Mouse (Mus musculus) gastrocnemius, postnatal 10 days (tissue): ENCODE results near the gene Rin3. TPM values are rescaled to one million over a fixed set of nuclear protein-coding genes. Genes with fewer than 3 reads are reported as not detected.

Source experiments
- DNase-seq: peaks from one replicate; pipeline ENCODE4 v3.0.0; 2021; ENCODE audit warnings: mixed read lengths
- total RNA-seq, 2 experiments: library from RNA; stranded (reverse); gene quantifications; 2 replicates each; pipeline ENCODE4 v1.2.3; 2021

Rin3 gene
- total RNA-seq, 2 experiments from 2014 or later = 13.2 to 21.0 TPM

GRCm38 (mm10) chr12:102280867-102281503, 1.9 kb upstream of the Rin3 start:
- no peak for DNase-seq

- DNase-seq = no peak
Measured at GRCm38 (mm10) chr12:102282126-102282525, 722 bp upstream of the Rin3 start.

GRCm38 (mm10) chr12:102283483-102284266, 827 bp downstream of the Rin3 start:
- DNase-seq = peak; percentile 72

GRCm38 (mm10) chr12:102284267-102284610, 1.4 kb downstream of the Rin3 start:
- DNase-seq = no peak

- no peak for DNase-seq
Measured at GRCm38 (mm10) chr12:102284618-102285159, 1.8 kb downstream of the Rin3 start.

- no peak for DNase-seq
Measured at GRCm38 (mm10) chr12:102285318-102285717, 2.5 kb downstream of the Rin3 start.

GRCm38 (mm10) chr12:102285779-102286178, 2.9 kb downstream of the Rin3 start:
- no peak for DNase-seq

GRCm38 (mm10) chr12:102286681-102287414, 4.0 kb downstream of the Rin3 start:
- peak; percentile 71 for DNase-seq

- no peak for DNase-seq
Measured at GRCm38 (mm10) chr12:102287904-102288602, 5.2 kb downstream of the Rin3 start.

- no peak for DNase-seq
Measured at GRCm38 (mm10) chr12:102288846-102289245, 6.0 kb downstream of the Rin3 start.

- no peak for DNase-seq
Measured at GRCm38 (mm10) chr12:102289568-102289967, 6.7 kb downstream of the Rin3 start.

GRCm38 (mm10) chr12:102290662-102291061, 7.8 kb downstream of the Rin3 start:
- no peak for DNase-seq

- DNase-seq = no peak
Measured at GRCm38 (mm10) chr12:102291686-102292085, 8.8 kb downstream of the Rin3 start.

GRCm38 (mm10) chr12:102292501-102293215, 9.8 kb downstream of the Rin3 start:
- DNase-seq = no peak

- DNase-seq = no peak
Measured at GRCm38 (mm10) chr12:102294634-102295033, 11.8 kb downstream of the Rin3 start.

GRCm38 (mm10) chr12:102295230-102295629, 12.4 kb downstream of the Rin3 start:
- no peak for DNase-seq

- no peak for DNase-seq
Measured at GRCm38 (mm10) chr12:102295662-102296061, 12.8 kb downstream of the Rin3 start.

- no peak for DNase-seq
Measured at GRCm38 (mm10) chr12:102296361-102296760, 13.5 kb downstream of the Rin3 start.

GRCm38 (mm10) chr12:102296967-102297366, 14.1 kb downstream of the Rin3 start:
- DNase-seq = no peak

- DNase-seq = no peak
Measured at GRCm38 (mm10) chr12:102299209-102299608, 16.4 kb downstream of the Rin3 start.

GRCm38 (mm10) chr12:102301585-102301984, 18.7 kb downstream of the Rin3 start:
- DNase-seq = no peak

GRCm38 (mm10) chr12:102302322-102302721, 19.5 kb downstream of the Rin3 start:
- no peak for DNase-seq
